Comparison of ENCODE assay signal across 8 mouse cellular contexts in genomic region chr15:101175613-101176283, GRCm38 (mm10). TPM values are rescaled to one million over a fixed set of nuclear protein-coding genes. Genes with fewer than 3 reads are reported as not detected.
A peak's percentile ranks its signal among the peaks of the same experiment; 100 is the strongest.
DNase-seq lines count a peak whose midpoint lies in the region; ATAC-seq and TF ChIP-seq lines count a peak whose summit lies in the region.

No protein-coding gene starts in this region.

- no peak for DNase-seq in kidney, postnatal 0 days (ENCODE audit: low spot score)
- no peak for DNase-seq in kidney, adult 9 months
- DNase-seq in midbrain, postnatal 0 days (ENCODE audit: low spot score), result peak; percentile 36
- DNase-seq in left cerebral cortex, postnatal 36 days (ENCODE audit: low spot score in 2 of 2), result no peak
- no peak for DNase-seq in gastrocnemius, postnatal 10 days
- no peak for DNase-seq in urinary bladder, postnatal 4 days (ENCODE audit: low spot score in 2 of 2)

- no peak for ATAC-seq in kidney, postnatal 0 days (replicated peaks; ENCODE audit: low FRiP score, low read depth)
- ATAC-seq in embryonic facial prominence, embryonic 12.5 days (ENCODE audit: insufficient number of reproducible peaks, insufficient read depth, low FRiP score, low TSS enrichment), result no peak
- ATAC-seq in hindbrain, embryonic 15.5 days (ENCODE audit: low FRiP score, low read depth), result no peak
- ATAC-seq in midbrain, postnatal 0 days (ENCODE audit: low FRiP score), result no peak

- H3K9me3 ChIP-seq in kidney, postnatal 0 days (replicated peaks; ENCODE audit: low read length), result no peaks in the 10 kb centered on the region
- H3K9me3 ChIP-seq in embryonic facial prominence, embryonic 12.5 days, result no peaks in the 10 kb centered on the region
- no peaks in the 10 kb centered on the region for H3K9me3 ChIP-seq in hindbrain, embryonic 15.5 days
- H3K9me3 ChIP-seq in midbrain, postnatal 0 days (ENCODE audit: low read length), result no peaks in the 10 kb centered on the region

- H3K36me3 ChIP-seq in kidney, postnatal 0 days (ENCODE audit: insufficient read depth, low read length), result no peaks in the 10 kb centered on the region
- H3K36me3 ChIP-seq in embryonic facial prominence, embryonic 12.5 days, result no peaks in the 10 kb centered on the region
- H3K36me3 ChIP-seq in hindbrain, embryonic 15.5 days, result no peaks in the 10 kb centered on the region
- H3K36me3 ChIP-seq in midbrain, postnatal 0 days (ENCODE audit: insufficient read depth, low read length), result no peaks in the 10 kb centered on the region

- 22% methylated on average over 17 of the region's 17 CpGs for WGBS in kidney, postnatal 0 days
- WGBS in embryonic facial prominence, embryonic 12.5 days, result 24% methylated on average over 17 of the region's 17 CpGs
- 15% methylated on average over 17 of the region's 17 CpGs for WGBS in hindbrain, embryonic 15.5 days
- 8% methylated on average over 17 of the region's 17 CpGs for WGBS in midbrain, postnatal 0 days

- H3K27ac ChIP-seq in kidney, postnatal 0 days, result 0 out of 2 replicates have a peak overlapping the region, but pooled peaks have one; percentile 48
- peak overlapping the region; percentile 20; the same call in 1 of the 2 replicates for H3K27ac ChIP-seq in embryonic facial prominence, embryonic 12.5 days
- peak overlapping the region; percentile 92 for H3K27ac ChIP-seq in hindbrain, embryonic 15.5 days (replicated peaks)
- 0 out of 2 replicates have a peak overlapping the region, but pooled peaks have one; percentile 26 for H3K27ac ChIP-seq in midbrain, postnatal 0 days (ENCODE audit: low read depth, low read length)

- H3K9ac ChIP-seq in kidney, postnatal 0 days (ENCODE audit: low read depth, low read length), result peak overlapping the region; percentile 97; the same call in 1 of the 2 replicates
- H3K9ac ChIP-seq in embryonic facial prominence, embryonic 12.5 days, result peak overlapping the region; percentile 91
- peak overlapping the region; percentile 82 for H3K9ac ChIP-seq in hindbrain, embryonic 15.5 days
- H3K9ac ChIP-seq in midbrain, postnatal 0 days (replicated peaks; ENCODE audit: low read length, poor library complexity, severe bottlenecking), result peak overlapping the region; percentile 95

- H3K4me1 ChIP-seq in kidney, postnatal 0 days (replicated peaks; ENCODE audit: insufficient read depth, low read length), result peaks cover 42% of the 10 kb centered on the region
- peaks cover 45% of the 10 kb centered on the region for H3K4me1 ChIP-seq in embryonic facial prominence, embryonic 12.5 days
- peaks cover 63% of the 10 kb centered on the region for H3K4me1 ChIP-seq in hindbrain, embryonic 15.5 days (replicated peaks)
- peaks cover 3% of the 10 kb centered on the region; the same call in 1 of the 2 replicates for H3K4me1 ChIP-seq in midbrain, postnatal 0 days (ENCODE audit: insufficient read depth, low read length)

- H3K4me2 ChIP-seq in kidney, postnatal 0 days (ENCODE audit: low read length), result peak overlapping the region; percentile 96
- H3K4me2 ChIP-seq in embryonic facial prominence, embryonic 12.5 days (replicated peaks), result peak overlapping the region; percentile 63
- H3K4me2 ChIP-seq in hindbrain, embryonic 15.5 days, result peak overlapping the region; percentile 87
- peak overlapping the region; percentile 88 for H3K4me2 ChIP-seq in midbrain, postnatal 0 days (ENCODE audit: low read depth, low read length, poor library complexity, severe bottlenecking)

- peak overlapping the region; percentile 92 for H3K4me3 ChIP-seq in kidney, postnatal 0 days (replicated peaks; ENCODE audit: low read depth, low read length)
- peak overlapping the region; percentile 82 for H3K4me3 ChIP-seq in embryonic facial prominence, embryonic 12.5 days
- peak overlapping the region; percentile 66 for H3K4me3 ChIP-seq in hindbrain, embryonic 15.5 days
- H3K4me3 ChIP-seq in midbrain, postnatal 0 days (ENCODE audit: low read depth, low read length), result peak overlapping the region; percentile 88

- H3K27me3 ChIP-seq in kidney, postnatal 0 days (ENCODE audit: insufficient read depth, low read length), result no peaks in the 10 kb centered on the region
- no peaks in the 10 kb centered on the region for H3K27me3 ChIP-seq in embryonic facial prominence, embryonic 12.5 days
- H3K27me3 ChIP-seq in hindbrain, embryonic 15.5 days, result no peaks in the 10 kb centered on the region
- no peaks in the 10 kb centered on the region for H3K27me3 ChIP-seq in midbrain, postnatal 0 days (ENCODE audit: insufficient read depth, low read length)

- TF ChIP-seq CTCF in kidney, postnatal 0 days (IDR thresholded peaks at IDR 0.05; ENCODE audit: low read depth), result no peak
- no peak for TF ChIP-seq CTCF in midbrain, postnatal 0 days (IDR thresholded peaks at IDR 0.05)

- intact Hi-C loops in left cerebral cortex, postnatal 36 days (cut with DNase I), result no loop called here

RNA-seq across cellular contexts. Expression of gene Acvr1b, which starts 1.9 kb away (rescaled TPM):
- polyA plus RNA-seq in kidney, postnatal 0 days (2015; fragmentation: Nextera tagmentation; extraction: Ambion mirVana), result 5.8 and 6.4 TPM in 2 replicates
- 7.5 and 8.2 TPM in 2 replicates for polyA plus RNA-seq in embryonic facial prominence, embryonic 12.5 days (2016; fragmentation: Nextera tagmentation; extraction: Ambion mirVana)
- polyA plus RNA-seq in hindbrain, embryonic 15.5 days (2015; fragmentation: Nextera tagmentation; extraction: Ambion mirVana), result 21.7 and 24.1 TPM in 2 replicates
- total RNA-seq in midbrain, postnatal 0 days (2014; rRNA removed), result 77.8 and 86.8 TPM in 2 replicates
- 15.2 and 15.8 TPM in 2 replicates for polyA plus RNA-seq in midbrain, postnatal 0 days (2015; fragmentation: Nextera tagmentation; extraction: Ambion mirVana)
- total RNA-seq in left cerebral cortex, postnatal 36 days (2021), result 100 to 1,000 TPM; 110 to 118 TPM
- 10 to 100 TPM; 21.7 to 22.4 TPM for total RNA-seq in gastrocnemius, postnatal 10 days (2021)

RNA-seq across cellular contexts. Expression of gene Acvrl1, which starts 47.4 kb away (rescaled TPM):
- 16.9 and 17.8 TPM in 2 replicates for polyA plus RNA-seq in kidney, postnatal 0 days (2015; fragmentation: Nextera tagmentation; extraction: Ambion mirVana)
- 10.8 and 11.3 TPM in 2 replicates for polyA plus RNA-seq in embryonic facial prominence, embryonic 12.5 days (2016; fragmentation: Nextera tagmentation; extraction: Ambion mirVana)
- 9.5 and 9.6 TPM in 2 replicates for polyA plus RNA-seq in hindbrain, embryonic 15.5 days (2015; fragmentation: Nextera tagmentation; extraction: Ambion mirVana)
- 8.4 and 11.2 TPM in 2 replicates for total RNA-seq in midbrain, postnatal 0 days (2014; rRNA removed)
- polyA plus RNA-seq in midbrain, postnatal 0 days (2015; fragmentation: Nextera tagmentation; extraction: Ambion mirVana), result 6.1 and 6.7 TPM in 2 replicates
- total RNA-seq in left cerebral cortex, postnatal 36 days (2021), result 10 to 100 TPM; 13.2 to 16.7 TPM
- 10 to 100 TPM; 15.1 to 18.2 TPM for total RNA-seq in gastrocnemius, postnatal 10 days (2021)

RNA-seq across cellular contexts. Expression of gene Grasp, which starts 48.2 kb away (rescaled TPM):
- 3.7 and 4.0 TPM in 2 replicates for polyA plus RNA-seq in kidney, postnatal 0 days (2015; fragmentation: Nextera tagmentation; extraction: Ambion mirVana)
- 9.5 and 10.7 TPM in 2 replicates for polyA plus RNA-seq in embryonic facial prominence, embryonic 12.5 days (2016; fragmentation: Nextera tagmentation; extraction: Ambion mirVana)
- polyA plus RNA-seq in hindbrain, embryonic 15.5 days (2015; fragmentation: Nextera tagmentation; extraction: Ambion mirVana), result 1.9 and 2.4 TPM in 2 replicates
- 6.3 and 7.7 TPM in 2 replicates for total RNA-seq in midbrain, postnatal 0 days (2014; rRNA removed)
- 1.8 and 1.9 TPM in 2 replicates for polyA plus RNA-seq in midbrain, postnatal 0 days (2015; fragmentation: Nextera tagmentation; extraction: Ambion mirVana)
- total RNA-seq in left cerebral cortex, postnatal 36 days (2021), result 10 to 100 TPM; 76.3 to 89.5 TPM
- 10 to 100 TPM in 1 of 2 experiments, 1 to 10 TPM in 1; 9.0 to 11.5 TPM for total RNA-seq in gastrocnemius, postnatal 10 days (2021)

Comparison
In these comparisons a context has a peak if more than half of its experiments do, and no peak if none do; other contexts are left out.
1. H3K27ac ChIP-seq: peak in every context shown above with its lines; median percentile 92 in hindbrain, embryonic 15.5 days; 48 in kidney, postnatal 0 days; 26 in midbrain, postnatal 0 days; 20 in embryonic facial prominence, embryonic 12.5 days.